Mouse (Mus musculus) lung, postnatal 0 days (tissue): Measurements from ENCODE around the gene Ddx23.

ENCODE experiments used
- CTCF ChIP-seq: IDR thresholded peaks from 2 replicates; pipeline ENCODE4 v1.5.1; 2016; ENCODE audit warnings: antibody characterized with exemption, mild to moderate bottlenecking
- EP300 ChIP-seq: IDR thresholded peaks from 2 replicates; pipeline ENCODE4 v1.6.1; 2016; ENCODE audit warnings: antibody characterized with exemption, mild to moderate bottlenecking, control low read depth

DNA sequence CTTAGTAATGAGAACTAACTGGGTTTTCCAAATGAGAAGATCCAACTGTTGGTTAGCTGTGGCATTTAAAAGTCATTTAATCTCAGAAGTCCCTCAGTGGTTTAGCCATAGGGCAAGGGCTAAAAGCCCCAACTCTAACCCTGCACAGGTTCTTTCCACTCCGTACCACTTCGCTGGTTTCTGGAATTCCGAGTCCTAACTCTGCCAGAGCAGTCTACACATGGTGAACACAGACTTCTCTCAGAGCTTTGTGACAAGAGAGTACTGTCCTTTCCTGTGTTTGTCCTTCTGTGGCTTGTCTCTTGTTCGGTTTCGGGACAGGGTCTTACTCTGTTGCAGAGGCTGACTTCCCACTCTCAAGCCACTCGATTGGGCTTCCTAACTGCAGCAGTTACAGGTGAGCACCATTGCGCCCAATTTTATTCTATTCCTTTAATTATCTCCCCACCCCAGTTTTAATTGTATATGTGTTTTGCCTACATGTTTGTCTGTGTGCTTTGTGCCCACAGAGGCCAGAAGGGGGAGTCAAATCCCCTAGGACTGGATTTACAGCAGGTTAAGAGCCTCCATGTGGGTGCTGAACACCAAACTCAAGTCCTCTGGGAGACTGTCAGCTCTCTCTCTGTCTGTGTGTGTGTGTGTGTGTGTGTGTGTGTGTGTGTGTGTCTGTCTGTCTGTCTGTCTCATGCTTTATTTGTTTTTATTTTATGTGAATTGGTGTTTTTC, 36.0 kb downstream of the Ddx23 start:
- TF ChIP-seq CTCF: no peak
- TF ChIP-seq EP300: no peak
